Comparison of ENCODE assay signal across 14 mouse cellular contexts in genomic region chr10:69245906-69246668, GRCm38 (mm10). TPM values are rescaled to one million over a fixed set of nuclear protein-coding genes. Genes with fewer than 3 reads are reported as not detected.
DNase-seq lines count a peak whose midpoint lies in the region; TF ChIP-seq lines count a peak whose summit lies in the region.
"Had no signal": no experiment of that assay in that cellular context is flagged by ENCODE, and none has a peak within 500 bp of the region (broad histone marks: within the 10 kb centered on the region; RNA-seq: fewer than 3 reads in every experiment).

No protein-coding gene starts in this region.

- no peak for TF ChIP-seq POLR2A in cerebellum, adult 2 months (IDR thresholded peaks at IDR 0.05; ENCODE audit: borderline replicate concordance, insufficient read depth, low read length)
- TF ChIP-seq POLR2A in heart, adult 2 months (IDR thresholded peaks at IDR 0.05; ENCODE audit: insufficient read depth, low read depth, low read length): no peak

- no peak overlapping the region for H3K9ac ChIP-seq in heart, adult 2 months (ENCODE audit: low read depth, low read length)
- H3K9ac ChIP-seq: limb, embryonic 15.5 days had no signal

- no peaks in the 10 kb centered on the region; the same call in 1 of the 2 replicates for H3K4me1 ChIP-seq in cerebellum, adult 2 months (ENCODE audit: control insufficient read depth, insufficient read depth, low read length)
- H3K4me1 ChIP-seq in heart, adult 2 months (ENCODE audit: control insufficient read depth, insufficient read depth, low read length): peaks cover 18% of the 10 kb centered on the region
- H3K4me1 ChIP-seq: midbrain, embryonic 10.5 days had no signal

- TF ChIP-seq EP300 in heart, adult 2 months (IDR thresholded peaks at IDR 0.05; ENCODE audit: insufficient read depth, low read depth, low read length): no peak

- H3K4me3 ChIP-seq in cerebellum, adult 2 months (replicated peaks; ENCODE audit: insufficient read depth, low read depth, low read length): no peak overlapping the region
- H3K4me3 ChIP-seq in heart, adult 2 months: no peak overlapping the region
- H3K4me3 ChIP-seq in left cerebral cortex, adult 2 months: no peak overlapping the region
- H3K4me3 ChIP-seq: heart, embryonic 10.5 days; limb, embryonic 15.5 days; midbrain, embryonic 10.5 days had no signal

- intact Hi-C loops in heart, adult 2 months (cut with DNase I): loop anchor here (2.0 kb wide), 1 partner anchor 33 kb away; the partner anchor contains the start of gene A930033H14Rik
- intact Hi-C loops in heart, postnatal 14 days (cut with DNase I): no loop called here
- intact Hi-C loops in left cerebral cortex, postnatal 4 days (cut with DNase I): no loop called here
- intact Hi-C loops in left cerebral cortex, postnatal 14 days (cut with DNase I): no loop called here
- intact Hi-C loops in left cerebral cortex, adult 2 months (cut with DNase I): no loop called here

- H3K79me2 ChIP-seq in heart, adult 2 months (replicated peaks; ENCODE audit: control insufficient read depth, insufficient read depth, low read length): peaks cover 5% of the 10 kb centered on the region

- peak; percentile 28 to 59 for DNase-seq in cerebellum, adult 2 months
- DNase-seq in cerebellum, adult 11-12 months: no peak
- DNase-seq in heart, adult 2 months: no peak
- no peak for DNase-seq in heart, postnatal 14 days
- peak; percentile 44 for DNase-seq in left cerebral cortex, postnatal 4 days
- DNase-seq in left cerebral cortex, postnatal 14 days (ENCODE audit: low spot score in 2 of 2): no peak
- peak; percentile 70 to 71 for DNase-seq in kidney, postnatal 36 days
- no peak for DNase-seq in left cerebral cortex, adult 2 months (ENCODE audit: extremely low spot score in 1 of 2, low spot score in 2 of 2)
- DNase-seq: gastrocnemius, postnatal 10 days; heart, postnatal 36 days; right cerebral cortex, adult 18-20 months had no signal

- H3K27ac ChIP-seq in cerebellum, adult 2 months (ENCODE audit: insufficient read depth, low read length): no peak overlapping the region
- H3K27ac ChIP-seq in heart, adult 2 months: peak overlapping the region; percentile 88
- no peak overlapping the region for H3K27ac ChIP-seq in left cerebral cortex, adult 2 months
- H3K27ac ChIP-seq: heart, embryonic 10.5 days; limb, embryonic 15.5 days; midbrain, embryonic 10.5 days had no signal

- H3K36me3 ChIP-seq in heart, adult 2 months (ENCODE audit: control insufficient read depth, insufficient read depth, low read length): peaks cover 24% of the 10 kb centered on the region

- 35% methylated on average over 10 of the region's 10 CpGs for WGBS in cerebellum, adult 2 months
- WGBS in heart, adult 2 months: 59% methylated on average over 10 of the region's 10 CpGs

- no peak for TF ChIP-seq CTCF in cerebellum, adult 2 months (IDR thresholded peaks at IDR 0.05; ENCODE audit: borderline replicate concordance, insufficient read depth, low read depth, low read length)
- TF ChIP-seq CTCF in heart, adult 2 months (IDR thresholded peaks at IDR 0.05): no peak
- no peak for TF ChIP-seq CTCF in left cerebral cortex, adult 2 months (IDR thresholded peaks at IDR 0.05)

- no peaks in the 10 kb centered on the region; the same call in 1 of the 2 replicates for H3K27me3 ChIP-seq in cerebellum, adult 2 months (ENCODE audit: control insufficient read depth, insufficient read depth, low read length)
- H3K27me3 ChIP-seq in heart, adult 2 months (ENCODE audit: control insufficient read depth, insufficient read depth, low read length): no peaks in the 10 kb centered on the region
- H3K27me3 ChIP-seq: limb, embryonic 15.5 days had no signal

RNA-seq across cellular contexts. Expression of gene A930033H14Rik, which starts 33.2 kb away (rescaled TPM):
- 0.92 and 1.0 TPM in 2 replicates for polyA plus RNA-seq in cerebellum, adult 2 months (2012; rRNA removed)
- total RNA-seq in heart, adult 2 months (2021): 1 to 10 TPM; 1.1 TPM
- polyA plus RNA-seq in heart, adult 2 months (2012; rRNA removed): 0.61 TPM in 2 replicates
- 1 to 10 TPM; 2.4 to 2.8 TPM for total RNA-seq in heart, postnatal 14 days (2021)
- total RNA-seq in left cerebral cortex, postnatal 4 days (2021): 1 to 10 TPM; 6.2 to 6.5 TPM
- 1 to 10 TPM; 4.1 to 4.3 TPM for total RNA-seq in left cerebral cortex, postnatal 14 days (2021)
- total RNA-seq in left cerebral cortex, adult 2 months (2021): 1 to 10 TPM; 3.2 to 4.2 TPM

Comparison
In these comparisons a context has a peak if more than half of its experiments do, and no peak if none do; other contexts are left out.
1. DNase-seq: peak in cerebellum, adult 2 months (2 of 2), left cerebral cortex, postnatal 4 days (single experiment) and kidney, postnatal 36 days (2 of 2); none in cerebellum, adult 11-12 months (single experiment), heart, adult 2 months (0 of 2), heart, postnatal 14 days (0 of 2), left cerebral cortex, postnatal 14 days (0 of 2) and left cerebral cortex, adult 2 months (0 of 2).